Mouse (Mus musculus): ENCODE measurements around the gene Hivep2. TPM values are rescaled to one million over a fixed set of nuclear protein-coding genes. Genes with fewer than 3 reads are reported as not detected.

Hivep2 gene
- polyA plus RNA-seq, 1 experiment from 2014 or later = 4.7 TPM

GRCm38 (mm10) chr10:14024971-14025370 lies 59.1 kb downstream of the Hivep2 start:
- Histone ChIP-seq H3K4me3 (ENCODE audit: low read length) (no peak overlapping the region), H3K36me3 (ENCODE audit: control insufficient read depth, insufficient read depth, low read length) (no peaks in the 10 kb centered on the region), H3K4me1 (replicated peaks; ENCODE audit: control insufficient read depth, insufficient read depth, low read length) (no peaks in the 10 kb centered on the region), H3K27me3 (ENCODE audit: control insufficient read depth, insufficient read depth, low read depth, low read length) (no peaks in the 10 kb centered on the region), H3K27ac (ENCODE audit: low read length) (no peak overlapping the region), H3K4me2 (ENCODE audit: low read depth, low read length) (no peak overlapping the region), H3K9me3 (ENCODE audit: control insufficient read depth, low read length) (no peaks in the 10 kb centered on the region), H3K9ac (ENCODE audit: low read length) (no peak overlapping the region)
- WGBS = 86% methylated on average over 7 of the region's 7 CpGs
- no peak for ATAC-seq (ENCODE audit: low read depth)

GRCm38 (mm10) chr10:14027751-14028150 lies 61.9 kb downstream of the Hivep2 start:
- Histone ChIP-seq H3K4me2 (ENCODE audit: low read depth, low read length) (no peak overlapping the region), H3K9ac (ENCODE audit: low read length) (no peak overlapping the region), H3K4me1 (replicated peaks; ENCODE audit: control insufficient read depth, insufficient read depth, low read length) (no peaks in the 10 kb centered on the region), H3K9me3 (ENCODE audit: control insufficient read depth, low read length) (no peaks in the 10 kb centered on the region), H3K27ac (ENCODE audit: low read length) (no peak overlapping the region), H3K36me3 (ENCODE audit: control insufficient read depth, insufficient read depth, low read length) (no peaks in the 10 kb centered on the region), H3K27me3 (ENCODE audit: control insufficient read depth, insufficient read depth, low read depth, low read length) (no peaks in the 10 kb centered on the region), H3K4me3 (ENCODE audit: low read length) (no peak overlapping the region)
- ATAC-seq (ENCODE audit: low read depth) = no peak
- 31% methylated on average over 1 of the region's 1 CpGs for WGBS

- no peaks in the 10 kb centered on the region for H3K36me3 ChIP-seq (ENCODE audit: control insufficient read depth, insufficient read depth, low read length)
- no peak for ATAC-seq (ENCODE audit: low read depth)
- 76% methylated on average over 7 of the region's 7 CpGs for WGBS
Observed at GRCm38 (mm10) chr10:14028956-14029355, 63.1 kb downstream of the Hivep2 start.

GRCm38 (mm10) chr10:14030458-14031035 lies 64.7 kb downstream of the Hivep2 start:
- WGBS = 80% methylated on average over 14 of the region's 14 CpGs
- Histone ChIP-seq H3K4me2 (ENCODE audit: low read depth, low read length) (no peak overlapping the region), H3K9me3 (ENCODE audit: control insufficient read depth, low read length) (no peaks in the 10 kb centered on the region), H3K27me3 (ENCODE audit: control insufficient read depth, insufficient read depth, low read depth, low read length) (no peaks in the 10 kb centered on the region), H3K27ac (ENCODE audit: low read length) (no peak overlapping the region), H3K36me3 (ENCODE audit: control insufficient read depth, insufficient read depth, low read length) (no peaks in the 10 kb centered on the region), H3K9ac (ENCODE audit: low read length) (no peak overlapping the region), H3K4me1 (replicated peaks; ENCODE audit: control insufficient read depth, insufficient read depth, low read length) (no peaks in the 10 kb centered on the region), H3K4me3 (ENCODE audit: low read length) (no peak overlapping the region)
- no peak for ATAC-seq (ENCODE audit: low read depth)

More at GRCm38 (mm10) chr10:14028956-14029355, 63.1 kb downstream of the Hivep2 start:
- Histone ChIP-seq H3K4me2 (ENCODE audit: low read depth, low read length) (no peak overlapping the region), H3K9me3 (ENCODE audit: control insufficient read depth, low read length) (no peaks in the 10 kb centered on the region), H3K27ac (ENCODE audit: low read length) (no peak overlapping the region), H3K27me3 (ENCODE audit: control insufficient read depth, insufficient read depth, low read depth, low read length) (no peaks in the 10 kb centered on the region), H3K4me3 (ENCODE audit: low read length) (no peak overlapping the region), H3K9ac (ENCODE audit: low read length) (no peak overlapping the region), H3K4me1 (replicated peaks; ENCODE audit: control insufficient read depth, insufficient read depth, low read length) (no peaks in the 10 kb centered on the region)

- H3K4me3 ChIP-seq (ENCODE audit: low read length) = no peak overlapping the region
- 98% methylated on average over 2 of the region's 2 CpGs for WGBS
Observed at GRCm38 (mm10) chr10:14032532-14032931, 66.7 kb downstream of the Hivep2 start.

GRCm38 (mm10) chr10:14034046-14034445 lies 68.2 kb downstream of the Hivep2 start:
- Histone ChIP-seq H3K4me1 (replicated peaks; ENCODE audit: control insufficient read depth, insufficient read depth, low read length) (no peaks in the 10 kb centered on the region), H3K36me3 (ENCODE audit: control insufficient read depth, insufficient read depth, low read length) (no peaks in the 10 kb centered on the region), H3K27ac (ENCODE audit: low read length) (no peak overlapping the region), H3K4me3 (ENCODE audit: low read length) (no peak overlapping the region), H3K4me2 (ENCODE audit: low read depth, low read length) (no peak overlapping the region), H3K27me3 (ENCODE audit: control insufficient read depth, insufficient read depth, low read depth, low read length) (no peaks in the 10 kb centered on the region), H3K9ac (ENCODE audit: low read length) (no peak overlapping the region), H3K9me3 (ENCODE audit: control insufficient read depth, low read length) (no peaks in the 10 kb centered on the region)
- ATAC-seq (ENCODE audit: low read depth) = no peak
- WGBS = 90% methylated on average over 7 of the region's 7 CpGs

More at GRCm38 (mm10) chr10:14032532-14032931, 66.7 kb downstream of the Hivep2 start:
- no peaks in the 10 kb centered on the region for H3K27me3 ChIP-seq (ENCODE audit: control insufficient read depth, insufficient read depth, low read depth, low read length)
- ATAC-seq (ENCODE audit: low read depth) = no peak
- no peaks in the 10 kb centered on the region for H3K36me3 ChIP-seq (ENCODE audit: control insufficient read depth, insufficient read depth, low read length)
- H3K27ac ChIP-seq (ENCODE audit: low read length) = no peak overlapping the region
- H3K9me3 ChIP-seq (ENCODE audit: control insufficient read depth, low read length) = no peaks in the 10 kb centered on the region
- H3K9ac ChIP-seq (ENCODE audit: low read length) = no peak overlapping the region
- H3K4me2 ChIP-seq (ENCODE audit: low read depth, low read length) = no peak overlapping the region
- no peaks in the 10 kb centered on the region for H3K4me1 ChIP-seq (replicated peaks; ENCODE audit: control insufficient read depth, insufficient read depth, low read length)

GRCm38 (mm10) chr10:14034790-14035189 lies 68.9 kb downstream of the Hivep2 start:
- Histone ChIP-seq H3K4me3 (ENCODE audit: low read length) (no peak overlapping the region), H3K9me3 (ENCODE audit: control insufficient read depth, low read length) (no peaks in the 10 kb centered on the region), H3K27me3 (ENCODE audit: control insufficient read depth, insufficient read depth, low read depth, low read length) (no peaks in the 10 kb centered on the region), H3K9ac (ENCODE audit: low read length) (no peak overlapping the region), H3K27ac (ENCODE audit: low read length) (no peak overlapping the region), H3K4me1 (replicated peaks; ENCODE audit: control insufficient read depth, insufficient read depth, low read length) (no peaks in the 10 kb centered on the region), H3K36me3 (ENCODE audit: control insufficient read depth, insufficient read depth, low read length) (no peaks in the 10 kb centered on the region), H3K4me2 (ENCODE audit: low read depth, low read length) (no peak overlapping the region)
- WGBS = 78% methylated on average over 7 of the region's 7 CpGs
- ATAC-seq (ENCODE audit: low read depth) = no peak

GRCm38 (mm10) chr10:14035607-14036006 lies 69.7 kb downstream of the Hivep2 start:
- ATAC-seq (ENCODE audit: low read depth) = no peak

GRCm38 (mm10) chr10:14036472-14036871 lies 70.6 kb downstream of the Hivep2 start:
- H3K4me3 ChIP-seq (ENCODE audit: low read length) = no peak overlapping the region
- H3K27ac ChIP-seq (ENCODE audit: low read length) = no peak overlapping the region
- H3K4me2 ChIP-seq (ENCODE audit: low read depth, low read length) = no peak overlapping the region
- H3K27me3 ChIP-seq (ENCODE audit: control insufficient read depth, insufficient read depth, low read depth, low read length) = no peaks in the 10 kb centered on the region
- H3K36me3 ChIP-seq (ENCODE audit: control insufficient read depth, insufficient read depth, low read length) = no peaks in the 10 kb centered on the region
- H3K9ac ChIP-seq (ENCODE audit: low read length) = no peak overlapping the region
- no peaks in the 10 kb centered on the region for H3K9me3 ChIP-seq (ENCODE audit: control insufficient read depth, low read length)
- H3K4me1 ChIP-seq (replicated peaks; ENCODE audit: control insufficient read depth, insufficient read depth, low read length) = no peaks in the 10 kb centered on the region
- WGBS = 58% methylated on average over 6 of the region's 6 CpGs
- ATAC-seq (ENCODE audit: low read depth) = no peak

More at GRCm38 (mm10) chr10:14035607-14036006, 69.7 kb downstream of the Hivep2 start:
- no peaks in the 10 kb centered on the region for H3K36me3 ChIP-seq (ENCODE audit: control insufficient read depth, insufficient read depth, low read length)
- H3K9me3 ChIP-seq (ENCODE audit: control insufficient read depth, low read length) = no peaks in the 10 kb centered on the region
- H3K9ac ChIP-seq (ENCODE audit: low read length) = no peak overlapping the region
- no peaks in the 10 kb centered on the region for H3K27me3 ChIP-seq (ENCODE audit: control insufficient read depth, insufficient read depth, low read depth, low read length)
- H3K4me1 ChIP-seq (replicated peaks; ENCODE audit: control insufficient read depth, insufficient read depth, low read length) = no peaks in the 10 kb centered on the region
- no peak overlapping the region for H3K4me2 ChIP-seq (ENCODE audit: low read depth, low read length)
- WGBS = 56% methylated on average over 5 of the region's 5 CpGs
- no peak overlapping the region for H3K27ac ChIP-seq (ENCODE audit: low read length)
- no peak overlapping the region for H3K4me3 ChIP-seq (ENCODE audit: low read length)

Measured in lung, embryonic 16.5 days (tissue).